Mouse (Mus musculus) limb, embryonic 14.5 days (tissue): ENCODE data around the gene Prm1. TPM values are rescaled to one million over a fixed set of nuclear protein-coding genes. Genes with fewer than 3 reads are reported as not detected.

Experiments
- ATAC-seq: fragments of 200-750 bp; cut with Nextera tagmentation; 2 replicates; pipeline ENCODE4 v1.8.0; 2017; ENCODE audit warnings: low read depth, moderate number of reproducible peaks, moderate TSS enrichment; ENCODE audit not compliant: low FRiP score
- DNase-seq: peaks from one replicate; pipeline ENCODE4 v3.0.0-alpha.2; 2015; ENCODE audit warnings: low spot score
- H3K27ac ChIP-seq: fragments of 300-500 bp; sonication (generic); replicated peaks from 2 replicates; pipeline ENCODE4 v1.5.1; 2014; ENCODE audit warnings: low read depth, mild to moderate bottlenecking, low read length, moderate library complexity, mixed read lengths
- H3K27me3 ChIP-seq: fragments of 300-500 bp; sonication (generic); 2 replicates; pipeline ENCODE4 v1.6.1; 2014; ENCODE audit warnings: low read length, mixed read lengths; ENCODE audit not compliant: control insufficient read depth, insufficient read depth
- H3K36me3 ChIP-seq: fragments of 300-500 bp; sonication (generic); 2 replicates; pipeline ENCODE4 v1.6.1; 2014; ENCODE audit warnings: mild to moderate bottlenecking, low read length, moderate library complexity, mixed read lengths; ENCODE audit not compliant: control insufficient read depth, insufficient read depth
- H3K4me1 ChIP-seq: fragments of 300-500 bp; sonication (generic); 2 replicates; pipeline ENCODE4 v1.6.1; 2014; ENCODE audit warnings: antibody characterized with exemption, low read length, mixed read lengths; ENCODE audit not compliant: control insufficient read depth, insufficient read depth
- H3K4me2 ChIP-seq: fragments of 300-500 bp; sonication (generic); replicated peaks from 2 replicates; pipeline ENCODE4 v1.6.1; 2014; ENCODE audit warnings: low read depth, mild to moderate bottlenecking, low read length, moderate library complexity; ENCODE audit not compliant: severe bottlenecking
- H3K4me3 ChIP-seq: fragments of 300-500 bp; sonication (generic); replicated peaks from 2 replicates; pipeline ENCODE4 v1.5.1; 2014; ENCODE audit warnings: low read length
- H3K9ac ChIP-seq: fragments of 300-500 bp; sonication (generic); 2 replicates; pipeline ENCODE4 v1.6.1; 2014; ENCODE audit warnings: mild to moderate bottlenecking, low read depth, low read length, moderate library complexity; ENCODE audit not compliant: severe bottlenecking
- H3K9me3 ChIP-seq: fragments of 300-500 bp; sonication (generic); 2 replicates; pipeline ENCODE4 v1.6.1; 2016; ENCODE audit warnings: low read length; ENCODE audit not compliant: control insufficient read depth
- POLR2A ChIP-seq: fragments of 200-500 bp; IDR thresholded peaks from 2 replicates; pipeline ENCODE4 v1.8.0; 2012; ENCODE audit warnings: inconsistent platforms, mild to moderate bottlenecking, moderate library complexity, borderline replicate concordance; ENCODE audit not compliant: insufficient read depth, insufficient read length; ENCODE audit errors: extremely low read depth
- WGBS: fragments of 180-500 bp; shearing (Covaris S2); extraction: QIAGEN DNeasy Blood & Tissue Kit; methylation state at CpG from one replicate; pipeline ENCODE4 v1.1.7; 2014; 5-methylcytosine and 5-hydroxymethylcytosine counted together
- polyA plus RNA-seq, 2 experiments: library from polyadenylated mRNA; depleted of rRNA in 1 of 2; stranded (reverse) in 1 of 2; unstranded in 1 of 2; fragments of >200 nt; fragmentation: Nextera tagmentation in 1 of 2; extraction: Ambion mirVana in 1 of 2; gene quantifications; 2 replicates each; pipeline versions ENCODE4 v1.2.1 to v1.2.3; 2012 to 2014

Gene Prm1
- polyA plus RNA-seq, 2 experiments = not detected

DNA sequence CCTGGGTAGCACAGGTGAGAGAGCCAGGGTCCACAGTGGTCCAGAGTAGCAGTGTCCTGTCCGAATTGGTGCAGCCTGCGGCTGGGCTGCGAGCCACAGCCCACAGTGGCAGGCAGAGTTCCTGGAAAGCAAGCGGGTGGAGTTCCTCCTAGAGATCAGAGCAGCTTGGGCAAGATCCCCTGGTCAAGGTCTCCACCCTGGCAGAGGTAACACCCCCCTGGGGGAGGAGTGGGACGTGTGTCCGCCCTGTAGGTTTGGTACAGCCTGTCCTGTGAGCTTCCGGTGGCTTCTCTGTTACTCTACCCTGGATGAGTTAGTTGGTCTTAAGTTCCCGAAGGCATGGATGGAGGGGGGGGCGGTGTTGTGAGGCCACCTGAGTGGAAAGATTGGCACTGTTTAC is 36.8 kb downstream of the Prm1 start:
- no peak for TF ChIP-seq POLR2A
- DNase-seq = no peak
- no peaks in the 10 kb centered on the region for H3K9me3 ChIP-seq
- H3K4me3 ChIP-seq = no peak overlapping the region
- H3K4me2 ChIP-seq = no peak overlapping the region
- 36% methylated on average over 9 of the region's 9 CpGs for WGBS
- H3K27me3 ChIP-seq = no peaks in the 10 kb centered on the region
- H3K9ac ChIP-seq = no peak overlapping the region
- no peaks in the 10 kb centered on the region; the same call in 1 of the 2 replicates for H3K4me1 ChIP-seq
- ATAC-seq = no peak
- H3K36me3 ChIP-seq = no peaks in the 10 kb centered on the region
- no peak overlapping the region for H3K27ac ChIP-seq

DNA sequence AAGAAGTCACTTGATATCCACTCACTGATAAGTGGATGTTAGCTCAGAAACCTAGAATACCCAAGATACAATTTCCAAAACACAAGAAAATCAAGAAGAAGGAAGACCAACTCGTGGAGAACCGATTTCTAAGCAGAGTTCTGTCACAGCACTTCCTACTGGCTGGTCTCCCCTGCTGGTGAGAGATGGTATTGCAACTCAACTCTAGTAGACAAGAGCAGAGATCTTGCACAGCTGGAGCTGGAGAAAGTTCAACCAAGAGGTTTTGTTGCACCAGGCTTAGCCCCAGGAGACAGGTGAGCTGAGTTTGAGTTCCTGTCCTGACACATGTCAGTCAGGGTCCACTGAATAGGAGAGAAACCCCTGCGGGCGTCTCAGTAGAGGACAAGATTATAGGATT is 38.5 kb downstream of the Prm1 start:
- peak; percentile 74 for DNase-seq
- ATAC-seq = no peak

DNA sequence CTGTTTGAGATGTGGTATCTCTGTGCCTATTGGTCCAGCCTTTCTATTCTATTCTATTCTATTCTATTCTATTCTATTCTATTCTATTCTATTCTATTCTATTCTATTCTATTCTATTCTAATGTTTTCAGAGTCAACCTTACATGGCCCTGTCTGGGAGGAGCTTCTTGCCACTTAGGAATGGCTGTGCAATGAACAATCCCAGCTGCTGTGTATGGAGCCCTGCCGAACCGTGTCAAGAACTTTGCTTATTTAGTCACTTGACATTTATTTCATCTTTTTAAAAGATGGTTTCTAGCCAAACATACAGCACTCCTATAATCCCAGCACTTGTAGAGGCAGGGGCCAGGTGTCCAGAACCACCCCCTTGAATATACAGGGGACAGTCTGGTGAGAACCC is 41.3 kb downstream of the Prm1 start:
- H3K27me3 ChIP-seq = no peaks in the 10 kb centered on the region
- H3K4me1 ChIP-seq = no peaks in the 10 kb centered on the region
- H3K27ac ChIP-seq = no peak overlapping the region
- DNase-seq (no peak), ATAC-seq (no peak)
- no peak overlapping the region for H3K4me2 ChIP-seq
- no peak for TF ChIP-seq POLR2A
- no peaks in the 10 kb centered on the region for H3K36me3 ChIP-seq
- H3K4me3 ChIP-seq = no peak overlapping the region
- 62% methylated on average over 2 of the region's 2 CpGs for WGBS
- no peaks in the 10 kb centered on the region for H3K9me3 ChIP-seq
- H3K9ac ChIP-seq = no peak overlapping the region

More for the DNA sequence above, 38.5 kb downstream of the Prm1 start:
- 43% methylated on average over 4 of the region's 4 CpGs for WGBS
- H3K4me2 ChIP-seq = no peak overlapping the region
- TF ChIP-seq POLR2A = no peak
- no peak overlapping the region for H3K9ac ChIP-seq
- H3K4me3 ChIP-seq = no peak overlapping the region
- H3K27ac ChIP-seq = no peak overlapping the region
- H3K4me1 ChIP-seq = no peaks in the 10 kb centered on the region; the same call in 1 of the 2 replicates
- H3K9me3 ChIP-seq = no peaks in the 10 kb centered on the region
- H3K27me3 ChIP-seq = no peaks in the 10 kb centered on the region
- H3K36me3 ChIP-seq = no peaks in the 10 kb centered on the region

DNA sequence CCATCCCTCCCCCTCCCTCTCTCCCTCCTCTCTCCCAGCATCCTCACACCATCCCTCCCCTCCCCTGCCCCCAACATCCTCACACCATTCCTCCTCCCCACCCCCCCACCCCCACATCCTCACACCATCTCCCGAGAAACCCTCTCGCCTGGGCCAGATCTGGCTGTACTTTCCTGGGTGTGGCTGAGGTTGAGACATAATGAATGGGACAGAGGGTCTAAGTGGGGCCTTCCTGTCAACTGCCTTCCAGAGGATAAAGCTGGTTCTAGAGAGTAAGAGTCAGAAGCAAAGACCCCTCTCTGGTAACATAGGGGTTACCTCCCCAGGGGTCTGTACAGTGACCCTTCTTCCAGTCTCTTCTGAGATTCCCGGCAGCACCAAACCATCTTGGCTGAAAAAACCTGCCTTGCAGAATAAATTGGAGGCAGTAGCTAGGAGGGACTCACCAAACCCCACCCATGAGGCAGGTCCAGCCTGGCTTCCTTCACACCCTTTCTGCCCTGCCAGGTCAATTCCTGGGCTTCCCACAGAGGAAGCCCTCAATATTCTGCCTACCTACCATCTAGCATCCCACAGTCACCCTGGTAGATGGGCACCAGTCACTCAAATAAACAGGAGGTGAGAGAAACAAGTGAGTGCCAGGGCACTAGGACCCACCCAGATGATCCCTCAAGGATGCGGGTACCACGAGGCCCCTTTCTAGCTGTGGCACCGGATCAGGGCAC is 41.9 kb downstream of the Prm1 start:
- H3K4me2 ChIP-seq = no peak overlapping the region
- no peak overlapping the region for H3K27ac ChIP-seq
- H3K4me3 ChIP-seq = no peak overlapping the region
- no peaks in the 10 kb centered on the region for H3K27me3 ChIP-seq
- H3K9ac ChIP-seq = no peak overlapping the region
- no peaks in the 10 kb centered on the region for H3K9me3 ChIP-seq
- no peak for ATAC-seq
- no peak for DNase-seq
- 47% methylated on average over 6 of the region's 6 CpGs for WGBS
- no peaks in the 10 kb centered on the region for H3K4me1 ChIP-seq
- no peak for TF ChIP-seq POLR2A
- no peaks in the 10 kb centered on the region for H3K36me3 ChIP-seq

DNA sequence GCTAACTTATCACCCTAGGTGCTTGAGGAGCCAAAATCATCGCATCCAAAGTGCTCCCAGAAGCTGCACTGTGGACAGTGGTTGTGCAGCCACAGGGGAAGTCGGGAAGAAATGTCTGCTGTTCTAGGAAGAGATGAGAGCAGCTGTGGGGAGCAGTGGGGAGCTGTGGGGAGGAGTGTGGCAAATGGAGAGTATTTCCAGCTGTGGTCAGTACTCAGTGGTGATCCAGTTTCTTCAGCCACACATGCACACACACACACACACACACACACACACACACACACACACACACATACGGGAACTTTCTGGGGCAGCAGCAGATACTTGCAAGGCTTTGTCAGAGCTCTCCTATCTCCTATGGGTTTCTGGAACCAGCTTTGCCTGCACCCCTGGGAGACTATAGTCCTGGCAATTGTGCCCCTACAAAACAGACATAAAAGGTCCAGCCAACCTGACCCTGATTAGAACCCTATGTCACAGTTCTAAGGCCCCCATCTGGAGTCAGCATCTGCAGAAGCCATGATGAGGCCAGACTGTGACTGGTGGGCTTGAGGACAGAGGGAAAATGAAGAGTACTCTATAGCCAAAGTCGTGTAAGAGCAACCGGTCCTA is 43.0 kb downstream of the Prm1 start:
- ATAC-seq (no peak), DNase-seq (no peak)
- Histone ChIP-seq H3K27me3 (no peaks in the 10 kb centered on the region), H3K9me3 (no peaks in the 10 kb centered on the region), H3K4me3 (no peak overlapping the region), H3K4me2 (no peak overlapping the region), H3K9ac (no peak overlapping the region), H3K4me1 (no peaks in the 10 kb centered on the region), H3K36me3 (no peaks in the 10 kb centered on the region), H3K27ac (no peak overlapping the region)
- no peak for TF ChIP-seq POLR2A
- WGBS = 67% methylated on average over 5 of the region's 5 CpGs

DNA sequence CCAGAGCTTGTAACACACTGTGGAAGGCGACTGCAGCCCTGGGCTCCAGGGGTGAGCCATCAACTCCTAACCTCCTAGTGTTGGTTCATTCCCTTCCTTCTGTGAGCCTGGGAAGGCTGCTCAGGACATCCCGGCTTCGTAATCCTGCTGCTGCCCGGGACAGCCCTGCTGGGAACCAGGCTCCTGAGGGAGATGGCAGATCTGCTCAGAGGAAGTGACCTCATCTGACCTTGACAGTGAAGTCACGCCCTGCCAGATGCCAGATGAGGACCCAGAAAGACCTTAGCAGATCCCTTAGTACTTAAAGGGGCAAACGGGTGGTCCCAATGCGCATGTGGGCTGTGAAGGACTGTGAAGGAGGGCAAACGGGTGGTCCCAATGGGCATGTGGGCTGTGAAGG is 44.5 kb downstream of the Prm1 start:
- H3K4me3 ChIP-seq = no peak overlapping the region
- 57% methylated on average over 8 of the region's 8 CpGs for WGBS
- ATAC-seq (no peak), DNase-seq (no peak)
- H3K4me2 ChIP-seq = no peak overlapping the region
- no peak for TF ChIP-seq POLR2A
- no peak overlapping the region for H3K27ac ChIP-seq
- no peaks in the 10 kb centered on the region for H3K27me3 ChIP-seq
- no peaks in the 10 kb centered on the region for H3K36me3 ChIP-seq
- no peak overlapping the region for H3K9ac ChIP-seq
- H3K9me3 ChIP-seq = no peaks in the 10 kb centered on the region
- no peaks in the 10 kb centered on the region for H3K4me1 ChIP-seq
